Mouse (Mus musculus) cortical plate, adult 2 months (tissue): ENCODE measurements around the gene Med29. TPM values are rescaled to one million over a fixed set of nuclear protein-coding genes. Genes with fewer than 3 reads are reported as not detected.
A peak's percentile ranks its signal among the peaks of the same experiment; 100 is the strongest.

Source experiments
- H3K27ac ChIP-seq: fragments of 200-500 bp; 2 replicates; pipeline ENCODE4 v1.5.1; 2012; ENCODE audit warnings: low read length, control low read depth, inconsistent platforms; ENCODE audit not compliant: insufficient read depth
- H3K4me1 ChIP-seq: fragments of 200-500 bp; 2 replicates; pipeline ENCODE4 v1.6.1; 2011; ENCODE audit warnings: low read length; ENCODE audit not compliant: control insufficient read depth, insufficient read depth
- H3K4me3 ChIP-seq: fragments of 200-500 bp; 2 replicates; pipeline ENCODE4 v1.5.1; 2011; ENCODE audit warnings: mild to moderate bottlenecking, low read length, control low read depth; ENCODE audit not compliant: insufficient read depth
- CTCF ChIP-seq: fragments of 200-500 bp; IDR thresholded peaks from 2 replicates; pipeline ENCODE4 v1.5.1; 2011; ENCODE audit warnings: mild to moderate bottlenecking, control low read depth, low read length; ENCODE audit not compliant: insufficient read depth; ENCODE audit errors: extremely low read depth
- POLR2A ChIP-seq: fragments of 200-500 bp; IDR thresholded peaks from 2 replicates; pipeline ENCODE4 v1.6.1; 2011; ENCODE audit warnings: mild to moderate bottlenecking, low read length, control low read depth; ENCODE audit not compliant: insufficient read depth; ENCODE audit errors: extremely low read depth
- polyA plus RNA-seq: library from polyadenylated mRNA; depleted of rRNA; stranded (reverse); fragments of >200 nt; gene quantifications from 2 replicates; pipeline ENCODE4 v1.2.3, GENCODE M21; 2012

The Med29 gene
- polyA plus RNA-seq, 1 experiment, result 42.6 TPM

GRCm38 (mm10) chr7:28357984-28358383 lies 34.5 kb downstream of the Med29 start:
- no peak overlapping the region for H3K4me3 ChIP-seq
- H3K4me1 ChIP-seq, result no peaks in the 10 kb centered on the region
- TF ChIP-seq POLR2A (no peak), CTCF (no peak)
- no peak overlapping the region for H3K27ac ChIP-seq

DNA sequence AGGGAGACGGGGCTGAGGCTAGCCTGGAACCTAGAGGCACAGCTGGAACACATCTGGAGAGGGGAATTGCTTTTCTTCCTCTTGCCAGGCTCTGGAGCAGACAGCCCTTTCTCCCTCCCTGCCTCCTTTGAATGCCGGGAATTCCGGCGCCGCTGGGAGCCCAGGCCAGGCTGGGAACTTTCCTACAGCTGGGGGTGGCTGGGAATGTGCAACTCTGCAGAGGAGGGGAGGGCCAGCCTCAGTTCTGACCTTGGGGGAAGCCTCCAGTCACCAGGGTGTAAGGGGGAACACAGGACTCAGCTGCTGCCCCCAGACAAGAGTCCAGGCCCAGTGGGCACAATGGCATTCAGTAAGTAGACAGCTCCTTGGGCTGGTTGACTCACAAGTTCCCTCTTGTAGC lies 35.5 kb downstream of the Med29 start:
- no peaks in the 10 kb centered on the region for H3K4me1 ChIP-seq
- no peak for TF ChIP-seq POLR2A
- TF ChIP-seq CTCF, result no peak
- no peak overlapping the region for H3K27ac ChIP-seq
- H3K4me3 ChIP-seq, result no peak overlapping the region

- no peak overlapping the region for H3K4me3 ChIP-seq
- H3K27ac ChIP-seq, result no peak overlapping the region
- H3K4me1 ChIP-seq, result no peaks in the 10 kb centered on the region
- no peak for TF ChIP-seq CTCF
- TF ChIP-seq POLR2A, result no peak
Measured at GRCm38 (mm10) chr7:28355221-28355620, 37.3 kb downstream of the Med29 start.

DNA sequence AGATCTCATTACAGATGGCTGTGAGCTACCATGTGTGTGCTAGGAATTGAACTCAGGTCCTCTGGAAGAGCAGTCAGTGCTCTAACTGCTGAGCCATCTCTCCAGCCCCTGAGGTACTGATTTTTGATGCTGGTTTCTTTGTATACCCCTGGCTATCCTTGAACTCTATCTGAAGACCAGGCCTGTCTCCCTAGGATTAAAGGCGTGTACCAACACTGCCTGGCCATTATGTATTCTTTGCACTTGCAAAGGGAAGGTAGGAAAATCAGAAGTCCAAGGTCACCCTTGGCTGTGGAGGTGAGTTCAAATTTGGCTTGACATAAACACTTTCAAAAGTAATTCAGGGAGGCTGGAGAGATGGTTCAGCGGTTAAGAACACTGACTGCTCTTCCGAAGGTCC lies 37.9 kb downstream of the Med29 start:
- Histone ChIP-seq H3K4me3 (no peak overlapping the region), H3K27ac (no peak overlapping the region), H3K4me1 (no peaks in the 10 kb centered on the region)
- TF ChIP-seq CTCF (no peak), POLR2A (no peak)

DNA sequence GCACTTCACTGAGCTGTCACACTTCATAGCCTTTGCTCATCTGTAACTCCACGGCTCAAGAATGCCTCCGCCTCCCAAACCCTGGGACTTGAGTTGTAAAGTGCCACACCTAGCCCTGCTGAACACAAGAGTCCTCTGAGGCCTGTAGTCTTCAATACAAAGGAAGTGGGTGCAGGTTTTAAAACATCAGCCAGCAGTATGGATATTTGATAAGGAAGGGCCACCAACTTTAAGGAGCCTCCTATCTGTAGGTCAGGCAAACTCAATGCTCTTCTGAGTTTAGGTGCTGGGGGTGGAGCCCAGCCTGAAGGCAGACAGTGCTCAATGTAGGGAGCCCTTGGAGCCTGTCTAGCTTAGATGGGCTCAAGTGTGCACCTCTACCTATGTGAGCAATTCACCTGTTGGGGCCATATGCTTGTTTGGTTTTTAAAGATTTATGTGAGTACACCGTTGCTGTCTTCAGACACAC lies 38.4 kb downstream of the Med29 start:
- no peak overlapping the region for H3K27ac ChIP-seq
- H3K4me3 ChIP-seq, result no peak overlapping the region
- no peaks in the 10 kb centered on the region for H3K4me1 ChIP-seq
- TF ChIP-seq CTCF (no peak), POLR2A (no peak)

- TF ChIP-seq POLR2A, result no peak
- TF ChIP-seq CTCF, result no peak
- H3K4me1 ChIP-seq, result no peaks in the 10 kb centered on the region
- H3K4me3 ChIP-seq, result no peak overlapping the region
- H3K27ac ChIP-seq, result no peak overlapping the region
Measured at GRCm38 (mm10) chr7:28353267-28353666, 39.2 kb downstream of the Med29 start.

- Histone ChIP-seq H3K4me1 (no peaks in the 10 kb centered on the region), H3K4me3 (peak overlapping the region; percentile 50; the same call in 1 of the 2 replicates), H3K27ac (no peak overlapping the region)
- no peak for TF ChIP-seq POLR2A
- no peak for TF ChIP-seq CTCF
Measured at GRCm38 (mm10) chr7:28351676-28352191, 40.8 kb downstream of the Med29 start.

DNA sequence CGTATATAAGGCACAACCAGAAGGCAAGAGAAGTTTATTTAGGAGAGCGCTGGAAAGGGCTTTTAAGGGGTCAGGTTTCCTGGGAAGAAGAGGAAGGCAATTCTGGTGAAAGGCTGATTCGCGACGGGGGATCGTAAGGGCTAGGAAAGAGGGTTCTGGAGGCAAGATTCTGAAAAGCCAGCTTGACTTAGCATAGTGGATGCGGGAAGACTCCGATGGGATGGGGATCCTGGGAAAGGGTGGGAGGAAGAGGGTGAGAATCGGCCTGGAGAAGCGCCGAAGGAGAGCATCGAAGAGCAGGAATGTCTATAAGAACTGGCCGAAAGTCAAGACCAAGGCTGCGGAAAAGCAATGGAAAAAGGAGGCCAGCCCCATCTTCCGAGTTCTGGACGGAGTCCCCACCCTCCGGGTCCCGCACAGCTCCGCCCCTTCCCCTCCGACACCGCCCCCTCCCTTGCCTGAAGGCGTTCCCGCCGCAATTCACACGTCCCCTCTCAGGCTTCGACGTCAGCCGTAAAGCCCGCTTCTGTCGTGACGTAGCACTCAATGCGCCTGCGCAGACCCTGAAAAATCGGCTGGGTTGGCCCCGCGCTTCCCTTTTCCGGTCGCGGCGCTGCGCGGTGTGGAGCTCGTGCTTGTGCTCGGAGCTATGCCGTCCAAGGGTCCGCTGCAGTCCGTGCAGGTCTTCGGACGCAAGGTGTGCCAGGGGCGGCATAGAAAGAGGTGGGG lies 42.2 kb downstream of the Med29 start, which contains the start of gene Rps16:
Gene Rps16 (plus strand): TSS at position 498 of the 729 bp plus-strand sequence.
- TF ChIP-seq POLR2A (peak; percentile 80), CTCF (no peak)
- Histone ChIP-seq H3K4me1 (no peaks in the 10 kb centered on the region), H3K4me3 (peak within 1 kb of the TSS; percentile 50), H3K27ac (peak within 1 kb of the TSS; percentile 44; the same call in 1 of the 2 replicates)

DNA sequence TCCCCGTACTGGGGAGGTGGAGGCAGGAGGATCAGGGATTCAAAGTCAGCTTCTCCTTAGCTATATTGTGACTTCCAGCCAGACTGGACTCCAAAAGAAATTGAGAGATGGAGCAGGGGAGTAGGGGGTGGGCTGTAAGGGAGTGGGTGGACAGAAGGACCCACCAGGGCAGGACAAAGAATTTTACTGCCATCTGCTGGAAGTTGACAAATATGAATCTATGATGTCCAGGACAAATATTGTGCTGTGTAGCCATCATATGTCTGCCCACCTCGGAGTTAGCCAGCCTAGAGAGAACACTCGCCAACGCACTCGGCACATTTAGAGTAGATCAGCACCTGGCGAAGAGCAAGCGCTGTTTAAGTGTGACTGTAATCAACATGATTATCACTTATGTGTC lies 43.9 kb downstream of the Med29 start:
- H3K4me1 ChIP-seq, result no peaks in the 10 kb centered on the region
- TF ChIP-seq CTCF, result no peak
- no peak for TF ChIP-seq POLR2A
- H3K4me3 ChIP-seq, result no peak overlapping the region
- H3K27ac ChIP-seq, result no peak overlapping the region

DNA sequence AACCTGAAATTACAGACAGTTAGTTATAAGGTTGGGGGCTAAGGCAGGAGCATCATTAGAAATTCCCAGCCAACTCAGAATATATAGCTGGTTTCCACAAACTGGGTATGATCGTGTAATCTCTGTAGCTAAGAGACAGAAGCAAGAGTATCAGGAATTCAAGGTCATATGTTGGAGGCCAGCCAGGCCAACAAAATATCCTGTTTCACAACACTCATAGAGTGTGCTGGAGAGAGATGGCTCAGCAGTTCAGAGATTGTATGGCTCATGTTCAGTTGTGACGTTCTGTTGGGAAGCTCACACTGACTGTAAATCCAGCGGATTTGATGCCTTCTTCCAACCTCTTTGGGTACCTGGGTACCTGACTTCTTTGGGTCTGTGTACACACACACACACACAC lies 44.8 kb downstream of the Med29 start:
- Histone ChIP-seq H3K4me1 (no peaks in the 10 kb centered on the region), H3K27ac (no peak overlapping the region), H3K4me3 (no peak overlapping the region)
- no peak for TF ChIP-seq POLR2A
- no peak for TF ChIP-seq CTCF
